Mouse (Mus musculus) testis, postnatal 14 days (tissue): ENCODE results near the gene Rab6b.
"Not testable (repeated sequence)": the region's sequence is repeated elsewhere in the genome, so short reads cannot be mapped to it uniquely, and the experiment has no call there.

Experiments
- DNase-seq: peaks from one replicate; pipeline ENCODE4 v3.0.0; 2021; ENCODE audit warnings: low spot score

The Rab6b gene

GRCm38 (mm10) chr9:103108341-103108798 is 3.2 kb upstream of the Rab6b start:
- not testable (repeated sequence) for DNase-seq

GRCm38 (mm10) chr9:103108943-103109670 is 2.5 kb upstream of the Rab6b start:
- no peak for DNase-seq

DNA sequence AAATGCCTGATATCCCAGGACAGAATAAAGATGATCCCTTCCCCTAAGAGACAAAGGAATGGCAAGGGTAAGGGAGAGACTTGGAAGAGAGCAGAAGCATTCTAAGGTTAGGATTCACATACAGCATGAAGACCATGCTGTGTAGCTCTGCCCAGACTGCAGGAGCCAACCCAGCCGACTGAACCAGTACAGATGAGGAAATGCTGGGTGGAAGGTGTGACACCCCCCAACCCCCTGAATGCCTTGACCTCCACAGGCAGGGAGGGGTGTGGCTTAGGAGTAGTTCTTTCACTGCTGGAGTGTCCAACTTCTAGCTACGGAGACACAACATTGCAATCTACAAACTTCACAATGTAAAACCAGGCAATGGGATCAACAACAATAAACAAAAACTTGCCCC is 1.7 kb upstream of the Rab6b start:
- no peak for DNase-seq

DNA sequence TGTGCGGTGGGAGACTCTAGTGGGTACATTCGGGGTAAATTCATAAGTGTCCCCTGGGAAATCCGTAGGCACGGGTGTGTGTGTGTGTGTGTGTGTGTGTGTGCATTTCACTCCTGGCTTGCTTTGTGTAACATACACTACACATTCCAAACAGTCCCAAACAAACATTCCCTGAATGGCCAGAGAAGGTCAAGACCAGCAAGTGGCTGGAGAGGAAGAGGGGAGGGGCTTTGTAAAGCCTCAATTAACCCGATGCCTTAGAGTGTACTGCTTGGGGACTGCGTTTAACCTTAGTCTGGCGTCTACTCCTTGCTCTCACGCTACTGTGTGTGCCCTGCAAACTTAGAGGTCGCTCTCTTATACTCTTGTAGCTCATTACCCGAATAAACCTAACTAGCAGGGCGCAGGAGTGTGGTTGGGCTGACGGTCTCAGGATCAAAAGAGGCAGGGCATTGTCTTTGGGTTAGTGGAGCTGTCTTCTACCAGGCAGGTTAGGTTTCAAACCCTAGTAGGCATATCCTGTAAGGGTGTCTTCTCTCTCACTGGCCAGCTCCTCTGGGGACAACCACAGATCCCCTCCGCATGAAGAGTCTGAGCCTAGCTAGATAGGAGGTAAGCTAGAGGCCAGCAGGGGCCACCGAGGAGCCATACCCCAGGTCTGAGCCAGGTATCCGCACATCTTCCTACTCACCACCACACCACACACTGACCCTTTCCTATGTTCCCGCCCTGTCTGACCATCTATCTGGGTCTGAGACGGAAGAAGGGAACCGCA is 673 bp upstream of the Rab6b start:
- DNase-seq, result no peak

DNA sequence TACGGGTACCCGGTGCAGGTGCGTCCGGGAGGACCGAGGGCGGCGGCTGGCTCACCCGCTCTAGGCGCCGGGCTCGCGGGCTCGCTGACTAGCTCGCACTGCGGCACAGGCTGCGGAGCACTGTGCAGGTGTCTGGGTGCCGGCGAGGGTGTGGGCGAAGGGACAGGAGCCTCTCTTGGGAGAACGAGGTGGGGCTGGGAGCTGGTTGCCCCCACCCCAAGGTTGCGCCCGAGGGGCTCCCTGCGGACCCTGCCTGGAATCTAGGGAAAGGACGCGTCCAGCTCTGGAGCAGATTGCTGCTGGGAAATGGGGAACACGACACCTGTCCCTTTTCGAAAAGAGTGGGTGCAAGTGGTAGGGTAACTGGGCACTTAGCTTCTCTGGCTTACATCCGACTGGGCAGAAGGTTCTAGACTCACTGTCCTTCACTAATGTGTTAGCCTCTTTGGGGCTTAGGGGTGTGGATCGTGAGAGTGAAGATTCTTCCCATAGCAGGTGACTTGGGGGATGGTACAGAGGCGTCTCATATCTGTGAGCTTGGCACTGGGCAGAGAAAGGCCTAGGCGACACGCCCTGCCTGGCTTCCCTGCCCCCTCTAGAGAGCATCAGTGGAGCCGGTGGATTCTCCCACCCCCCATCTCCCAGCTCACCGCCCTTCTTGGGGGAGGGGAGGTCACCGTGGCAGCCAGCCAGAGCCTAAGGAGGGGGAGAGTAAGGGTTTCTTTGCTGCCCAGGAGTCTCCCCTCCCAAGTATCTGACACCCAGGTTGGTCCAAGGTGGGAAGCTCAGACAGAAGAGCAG is 1.1 kb downstream of the Rab6b start:
- DNase-seq, result no peak

- DNase-seq, result no peak
Measured at GRCm38 (mm10) chr9:103113351-103113750, 1.8 kb downstream of the Rab6b start.

GRCm38 (mm10) chr9:103114326-103114725 is 2.7 kb downstream of the Rab6b start:
- DNase-seq, result no peak

DNA sequence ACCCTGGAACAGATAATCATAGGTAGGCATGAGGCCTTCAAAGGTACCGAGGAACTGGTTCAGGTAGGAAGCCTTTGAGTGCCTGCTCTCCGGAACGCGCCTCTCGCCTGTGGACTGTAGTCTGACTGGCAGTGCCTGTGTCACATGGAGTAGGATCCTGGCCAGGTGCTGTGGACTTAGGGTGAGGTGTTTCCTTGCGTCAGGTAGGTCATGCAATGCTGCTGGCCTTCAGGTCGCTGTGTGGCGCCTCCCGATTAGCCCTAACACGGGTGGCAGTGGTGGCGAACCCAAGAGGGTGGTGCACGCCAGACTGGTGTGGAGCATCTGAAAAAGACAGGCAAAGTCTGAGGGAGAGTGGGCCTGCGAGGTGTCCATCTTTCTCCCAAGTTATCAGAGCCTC is 3.3 kb downstream of the Rab6b start:
- no peak for DNase-seq

DNA sequence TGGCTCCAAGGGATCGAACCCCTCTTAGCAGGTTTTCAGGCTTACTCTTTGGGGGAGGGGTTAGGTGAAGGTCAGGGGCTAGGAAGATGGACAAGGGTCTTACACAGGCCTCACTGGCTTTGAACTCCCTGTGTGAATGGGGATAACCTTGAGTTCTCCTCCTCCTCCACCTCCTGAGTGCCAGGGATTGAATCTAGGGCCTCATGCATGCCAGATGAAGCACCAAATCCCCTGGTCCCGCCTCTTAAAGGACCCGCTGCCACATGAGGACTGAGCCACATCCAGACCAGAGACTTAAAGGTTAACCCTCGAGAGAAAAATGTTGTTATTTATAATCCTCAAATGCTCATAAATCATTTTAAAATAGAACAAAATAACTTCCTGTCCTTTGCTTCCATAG is 5.4 kb downstream of the Rab6b start:
- DNase-seq, result no peak

DNA sequence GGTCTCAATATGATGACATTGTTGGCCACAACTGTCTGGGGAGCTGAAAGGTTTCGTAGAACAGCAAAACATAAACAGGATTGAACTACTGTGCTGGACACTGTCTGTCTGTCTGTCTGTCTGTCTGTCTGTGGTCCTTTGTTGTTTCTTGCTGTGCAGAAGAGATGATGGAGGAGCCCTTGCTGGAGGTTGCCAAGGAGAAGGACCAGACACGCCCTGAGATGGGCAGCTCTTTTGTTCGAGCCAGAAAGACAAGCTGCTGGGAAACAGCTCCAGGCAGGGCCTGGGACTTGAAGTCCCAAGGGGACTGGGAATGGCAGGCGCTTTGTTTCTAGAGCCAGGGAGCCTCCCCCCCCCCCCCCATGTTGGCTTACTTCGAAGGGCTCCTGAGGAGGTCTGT is 5.9 kb downstream of the Rab6b start:
- no peak for DNase-seq

- no peak for DNase-seq
Measured at GRCm38 (mm10) chr9:103117951-103118350, 6.4 kb downstream of the Rab6b start.

- DNase-seq, result no peak
Measured at GRCm38 (mm10) chr9:103118651-103119275, 7.2 kb downstream of the Rab6b start.

DNA sequence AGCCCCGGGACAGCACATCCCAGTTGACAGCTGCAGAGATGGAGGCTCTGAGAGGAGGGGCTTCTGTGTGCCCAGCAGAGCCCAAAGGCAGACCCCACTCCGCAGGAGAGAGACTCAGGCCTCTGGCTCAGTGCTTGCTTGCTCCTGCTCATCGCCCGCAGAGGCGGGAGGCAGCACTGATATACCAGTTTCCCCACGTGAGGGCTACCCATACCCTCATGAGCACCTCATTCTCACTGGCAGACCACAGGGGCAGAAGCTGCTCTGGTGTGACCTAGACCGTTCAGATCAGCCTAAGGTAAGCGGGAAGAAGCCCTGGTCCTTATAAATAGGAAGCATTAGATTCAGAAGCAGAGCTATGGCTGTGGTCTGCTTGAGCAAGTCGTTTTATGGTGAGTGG is 8.2 kb downstream of the Rab6b start:
- DNase-seq, result no peak

- no peak for DNase-seq
Measured at GRCm38 (mm10) chr9:103120231-103120630, 8.6 kb downstream of the Rab6b start.

DNA sequence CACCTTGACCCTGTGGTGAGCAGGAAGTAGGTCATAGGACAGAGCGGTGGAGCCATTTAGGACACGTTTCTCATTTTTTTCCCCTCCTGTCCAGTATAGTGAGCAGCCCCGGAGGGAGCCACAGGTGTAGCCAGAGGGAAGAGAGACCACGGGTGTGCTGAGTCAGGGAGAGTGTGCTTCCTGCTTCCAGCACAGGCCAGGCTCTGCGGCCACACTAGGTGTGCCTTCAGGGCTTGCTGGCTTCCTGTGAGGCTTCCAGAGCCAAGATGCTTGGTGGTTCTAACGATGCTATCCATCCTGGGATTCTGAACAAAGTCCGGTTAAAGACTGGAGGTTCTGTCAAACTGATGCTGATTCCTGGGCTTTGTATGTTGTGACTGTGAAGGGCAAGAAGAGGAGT is 10.0 kb downstream of the Rab6b start:
- no peak for DNase-seq

DNA sequence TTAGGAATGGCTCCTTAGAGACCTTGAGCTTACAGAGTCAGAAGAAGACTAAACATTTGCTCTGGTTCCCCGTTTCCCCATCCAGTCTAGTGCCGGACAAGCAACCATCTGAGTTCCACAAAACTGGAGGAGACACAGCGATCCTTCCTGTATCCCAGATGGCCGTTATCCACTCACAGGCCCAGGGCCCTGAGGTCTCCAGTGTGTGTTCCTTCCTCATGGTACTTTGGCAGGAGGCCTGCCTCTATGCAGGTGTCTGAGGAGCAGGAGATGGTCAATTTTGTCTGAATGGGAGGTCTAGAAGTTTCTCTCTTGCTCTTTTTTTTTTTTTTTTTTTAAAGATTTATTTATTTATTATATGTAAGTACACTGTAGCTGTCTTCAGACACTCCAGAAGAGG is 13.2 kb downstream of the Rab6b start:
- DNase-seq, result no peak

- no peak for DNase-seq
Measured at GRCm38 (mm10) chr9:103133493-103134124, 22.0 kb downstream of the Rab6b start.

DNA sequence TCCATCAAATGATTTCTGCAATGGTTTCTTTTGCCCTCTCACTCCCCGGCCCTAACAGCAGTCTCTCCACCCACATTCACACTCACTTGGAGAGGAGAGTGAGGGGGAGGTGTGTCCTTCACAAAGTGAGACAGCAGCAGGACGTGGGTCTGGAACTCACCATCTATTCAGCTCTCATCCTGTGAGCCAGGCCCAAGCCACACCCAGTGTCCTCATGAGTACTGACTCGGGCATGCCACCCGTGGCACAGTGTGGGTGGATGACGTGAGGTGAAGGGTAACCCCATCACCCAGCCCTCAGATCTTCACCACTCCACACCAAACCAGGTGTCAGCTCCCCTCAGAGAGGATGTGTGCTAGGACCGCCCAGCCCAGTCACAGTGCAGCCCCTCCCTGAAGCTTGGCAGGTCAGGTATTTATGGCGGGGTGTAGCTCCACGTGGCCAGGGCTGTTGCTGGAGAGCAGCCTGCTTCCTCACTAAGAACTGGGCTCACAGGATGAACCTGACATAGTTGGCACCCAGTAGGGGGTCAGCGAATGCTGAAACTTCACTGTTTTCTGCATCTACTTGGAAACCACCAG is 23.0 kb downstream of the Rab6b start:
- no peak for DNase-seq

DNA sequence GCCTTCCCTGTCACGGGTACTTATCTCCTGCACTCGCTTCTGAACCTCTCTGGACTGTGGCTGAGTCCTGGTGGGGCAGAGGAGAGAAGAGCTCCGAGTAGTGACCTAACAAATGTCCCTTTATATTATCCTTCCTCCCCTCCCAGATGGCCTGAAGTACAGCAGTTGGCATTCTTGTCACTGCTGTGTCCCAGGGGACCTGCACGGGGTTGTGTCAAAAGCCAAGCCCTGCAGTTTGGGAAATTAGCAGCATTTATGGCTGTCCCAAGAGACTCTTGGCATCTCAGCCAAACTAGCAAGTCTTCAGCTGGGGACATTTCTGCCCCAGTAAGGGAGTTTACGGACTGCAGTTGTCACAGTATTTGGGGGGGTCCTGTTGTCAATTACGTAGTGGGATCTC is 27.9 kb downstream of the Rab6b start:
- no peak for DNase-seq

DNA sequence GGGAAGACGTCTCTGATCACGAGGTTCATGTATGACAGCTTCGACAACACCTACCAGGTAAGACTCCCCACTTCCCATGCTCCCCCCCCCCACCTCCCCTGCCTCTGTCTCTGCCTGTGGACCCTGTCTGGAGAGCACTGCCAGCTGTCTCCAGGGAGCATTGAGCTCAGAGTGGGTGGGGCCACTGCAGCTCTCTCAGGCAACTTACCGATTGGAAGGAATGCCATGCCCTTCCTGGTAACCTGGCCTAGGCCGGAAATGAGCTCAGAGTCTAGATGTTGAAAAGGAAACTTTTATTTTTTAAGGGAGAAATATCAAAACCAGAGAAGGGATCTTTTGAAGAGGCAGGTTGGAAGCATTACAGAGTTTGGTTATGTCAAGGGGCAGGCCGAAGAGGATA is 28.8 kb downstream of the Rab6b start:
- DNase-seq, result no peak

GRCm38 (mm10) chr9:103141266-103141665 is 29.7 kb downstream of the Rab6b start:
- DNase-seq, result no peak
